Mouse (Mus musculus) left cerebral cortex, adult 18-20 months (tissue): ENCODE measurements around the gene Serpinb6a. TPM values are rescaled to one million over a fixed set of nuclear protein-coding genes. Genes with fewer than 3 reads are reported as not detected.

Experiments used
- DNase-seq, 2 experiments: peaks; one replicate each; pipeline ENCODE4 v3.0.0; 2021 to 2022; ENCODE audit warnings: low spot score in 2 of 2, mixed read lengths in 1 of 2
- long read RNA-seq, 2 experiments: library from polyadenylated mRNA; stranded (forward); transcript quantifications; one replicate each; pipeline ENCODE4 v2.0.0; 2021
- total RNA-seq, 2 experiments: library from RNA; stranded (reverse); gene quantifications; 2 replicates each; pipeline ENCODE4 v1.2.3; 2021

The Serpinb6a gene
- total RNA-seq, result 10 to 100 TPM; 39.4 to 40.8 TPM
- long read RNA-seq, experiment 1, transcript Serpinb6a-202 (7 exons, 1,547 nt), result major isoform, 16 of 34 reads
- long read RNA-seq, experiment 1, partial matches to known transcripts, result 8 of 34 reads
- long read RNA-seq, experiment 1, other reads (novel, unspliced or antisense), result 9 of 34 reads
- long read RNA-seq, experiment 2, transcript Serpinb6a-202 (7 exons, 1,547 nt), result major isoform, 5 of 19 reads
- long read RNA-seq, experiment 2, partial matches to known transcripts, result 3 of 19 reads
- long read RNA-seq, experiment 2, other reads (novel, unspliced or antisense), result 11 of 19 reads

DNA sequence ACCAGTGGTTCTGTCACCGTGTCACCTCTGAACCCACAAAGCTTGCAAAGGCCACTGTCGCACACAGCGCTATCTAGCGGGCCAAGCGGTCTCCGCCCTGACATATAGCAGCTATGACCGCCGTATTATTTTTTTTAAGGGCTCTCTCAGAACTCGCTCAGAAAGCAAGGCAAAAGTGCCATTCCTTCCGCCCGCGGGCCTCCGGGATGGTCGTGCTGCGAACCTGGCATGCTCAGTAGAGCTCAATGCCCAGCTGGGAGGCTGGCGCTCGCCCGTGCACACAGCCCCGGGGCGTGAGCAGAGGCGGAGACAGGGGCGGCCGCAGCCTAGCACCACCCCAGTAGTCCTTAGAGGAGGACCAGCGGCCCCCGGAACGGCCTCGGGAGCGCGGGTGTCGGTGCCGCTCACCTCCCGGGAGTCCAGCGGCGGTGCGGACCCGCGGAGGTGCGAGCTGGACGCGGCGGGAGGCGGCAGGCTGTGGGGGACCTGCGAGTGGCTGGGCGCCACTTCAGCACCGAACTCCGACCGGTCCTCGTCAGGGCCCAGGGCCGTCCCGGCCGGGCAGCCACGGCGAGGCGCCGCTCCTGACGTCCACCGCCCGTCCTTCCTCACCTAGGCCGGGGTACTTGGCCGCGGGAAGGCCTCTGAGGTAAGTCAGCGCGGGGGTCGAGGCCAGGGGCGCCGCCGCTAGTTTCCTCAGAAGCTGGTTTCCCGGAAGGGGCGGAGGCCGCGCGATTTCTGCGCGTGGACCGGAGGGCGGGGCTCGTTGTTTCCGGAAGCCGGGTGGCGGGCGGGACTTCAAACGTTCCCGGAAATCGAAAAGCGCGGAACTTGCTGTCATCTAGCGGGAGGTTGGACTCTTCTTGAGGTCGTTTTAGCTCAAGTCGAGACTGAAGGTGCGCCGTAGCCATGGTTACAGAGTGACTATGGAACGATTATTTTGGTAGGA lies at the start of gene Serpinb6a, which contains the start of gene Ripk1:
Gene Serpinb6a, minus strand, starts transcription at position 737 of the 949 bp plus-strand sequence.
Gene Ripk1, plus strand, starts transcription at position 306 of the 949 bp plus-strand sequence.
- peak; percentile 86 to 90 for DNase-seq

DNA sequence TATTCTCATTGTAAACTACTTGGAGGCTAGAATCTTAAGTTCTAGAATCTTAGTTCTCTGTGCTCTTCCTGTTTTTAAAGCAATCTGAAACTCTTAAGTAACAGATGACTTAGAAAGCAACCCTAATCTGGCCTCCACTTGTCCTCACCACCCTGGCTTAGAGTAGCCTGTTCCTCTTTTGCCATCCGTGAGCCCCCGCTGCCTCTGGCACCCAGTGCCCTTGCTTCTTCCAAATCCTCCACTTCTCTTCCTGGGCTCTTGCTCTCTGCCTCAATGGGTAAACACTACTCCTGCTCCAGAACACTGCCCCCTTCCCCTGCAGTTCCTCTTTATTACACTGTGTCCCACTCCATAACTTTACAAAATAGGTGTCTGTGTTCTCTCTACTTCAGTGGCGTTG lies 49.1 kb upstream of the Serpinb6a start:
- no peak for DNase-seq

DNA sequence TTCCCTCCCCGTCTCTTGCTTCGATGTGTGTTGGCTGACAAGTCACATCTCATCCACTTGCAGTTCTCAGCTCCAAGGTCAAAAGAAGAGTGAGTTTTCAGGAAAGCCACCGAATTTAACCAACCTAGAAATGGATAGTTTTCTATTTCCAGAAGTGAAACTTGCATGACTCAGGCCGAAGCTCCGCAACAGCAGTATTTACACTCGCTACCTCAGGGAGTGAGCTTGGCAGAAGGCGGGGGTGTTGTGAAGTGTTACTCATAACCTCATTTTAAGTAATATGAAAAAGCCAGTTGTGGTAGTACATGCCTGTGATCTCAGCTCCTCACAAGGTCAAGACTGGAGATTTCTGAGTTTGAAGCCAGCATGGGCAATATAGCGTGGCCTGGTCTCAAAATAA lies 47.9 kb upstream of the Serpinb6a start:
- peak; percentile 60 to 65 for DNase-seq

DNA sequence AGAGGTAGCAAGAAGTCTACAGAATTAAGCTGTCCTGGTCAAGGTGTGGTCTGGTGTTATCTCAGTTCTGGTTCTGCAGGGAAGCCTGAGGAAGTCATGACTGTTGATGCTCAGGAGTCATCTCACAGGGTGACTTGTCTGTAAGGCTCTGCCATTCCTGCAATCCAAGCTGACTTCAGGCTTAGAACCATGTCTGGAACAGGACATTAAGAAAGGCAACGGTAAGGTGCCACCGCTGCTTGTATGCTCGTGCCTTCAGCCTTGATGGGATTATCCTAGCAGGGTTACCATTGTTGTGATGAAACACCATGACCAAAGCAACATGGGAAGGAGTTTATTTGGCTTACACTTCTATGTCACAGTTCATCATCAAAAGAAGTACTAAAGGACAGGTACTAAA lies 44.9 kb upstream of the Serpinb6a start:
- DNase-seq, result no peak

DNA sequence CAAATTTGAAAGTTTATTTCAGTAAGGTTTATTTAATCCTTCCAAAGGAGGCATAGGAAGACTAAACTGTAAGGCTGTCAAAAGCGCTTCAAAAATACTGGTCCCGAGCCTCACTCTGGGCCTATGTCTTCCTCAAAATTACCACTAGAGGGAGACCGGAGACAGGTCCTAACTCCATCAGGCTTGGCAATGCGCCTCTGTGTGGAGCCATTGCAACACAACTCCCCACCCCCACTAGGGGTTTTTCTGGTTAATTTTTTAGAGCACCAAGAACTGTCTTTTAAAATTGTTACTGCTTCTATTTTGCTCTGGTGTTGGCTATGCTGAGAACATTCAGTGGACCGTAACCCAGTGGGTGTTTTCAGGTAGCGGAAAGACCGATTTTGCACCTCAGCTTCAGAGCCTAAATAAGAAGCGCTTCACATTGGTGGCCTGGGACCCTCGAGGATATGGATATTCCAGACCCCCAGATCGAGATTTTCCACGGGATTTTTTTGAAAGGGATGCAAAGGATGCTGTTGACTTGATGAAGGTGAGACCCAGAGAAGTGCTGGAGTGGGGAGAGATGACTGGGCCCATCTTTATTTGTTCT lies 43.9 kb upstream of the Serpinb6a start:
- DNase-seq, result peak; percentile 71 to 80

DNA sequence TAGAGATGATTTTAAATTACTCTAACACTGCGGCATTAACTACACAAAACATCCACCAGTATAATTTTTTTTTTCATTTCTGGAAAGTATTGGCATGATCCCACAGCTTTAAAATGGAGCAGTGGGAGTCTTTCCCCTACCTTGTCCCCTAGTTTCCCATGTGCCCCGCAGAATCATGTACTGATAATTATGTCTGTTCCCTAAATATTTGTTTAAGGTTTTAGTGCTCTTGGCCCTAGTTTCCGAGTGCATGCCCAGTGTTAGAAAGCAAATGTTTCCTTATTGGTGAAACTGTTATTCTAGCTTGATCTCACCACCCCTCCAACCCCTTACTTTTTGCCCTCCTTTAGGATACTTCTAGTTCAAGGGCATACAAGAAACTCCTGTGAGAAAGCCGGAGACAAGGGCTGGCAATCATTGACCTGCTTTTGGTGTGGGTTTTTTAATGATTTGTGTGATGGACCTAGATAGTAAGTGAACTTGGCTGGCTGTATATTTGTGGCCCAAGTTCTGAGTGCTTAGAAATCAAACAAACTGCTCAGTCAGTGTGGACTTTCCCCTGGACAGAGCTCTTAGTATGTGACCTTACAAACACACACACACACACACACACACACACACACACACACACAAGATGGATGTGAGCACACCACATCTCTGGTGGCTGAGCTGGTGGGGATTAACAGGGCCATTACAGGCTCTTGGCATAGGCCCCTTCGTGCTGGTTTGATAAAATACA lies 43.1 kb upstream of the Serpinb6a start:
- no peak for DNase-seq

DNA sequence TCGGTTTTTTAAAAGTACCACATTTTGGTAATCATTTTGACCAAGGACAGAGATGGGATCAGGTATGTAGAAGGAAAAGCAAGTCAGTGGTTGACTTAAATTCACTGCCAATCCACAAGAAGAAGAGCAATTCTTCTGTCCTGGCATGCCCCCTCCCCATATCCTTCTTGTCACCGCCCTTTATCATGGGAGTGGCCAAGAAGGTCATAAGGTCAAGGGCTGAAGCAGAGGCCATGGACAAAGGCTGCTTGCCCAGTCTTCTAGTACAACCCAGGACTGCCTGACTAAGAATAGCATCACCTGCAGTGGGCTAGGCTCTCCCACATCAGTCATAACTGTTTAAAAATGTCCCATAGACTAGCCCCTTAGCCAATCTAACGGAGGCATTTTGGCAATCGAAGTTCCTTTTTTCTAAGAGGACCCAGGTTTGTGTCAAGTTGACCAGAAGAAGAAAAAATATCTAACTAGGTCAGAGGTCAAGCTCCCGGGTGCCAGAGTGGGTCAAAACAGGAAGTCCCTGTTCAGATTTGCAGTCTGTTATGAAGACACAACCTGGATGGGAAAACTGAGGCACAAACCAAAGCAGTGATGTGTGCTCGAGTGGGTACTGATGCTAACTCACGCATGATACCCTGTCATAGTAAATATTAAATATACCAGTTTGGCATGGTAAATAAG lies 41.3 kb upstream of the Serpinb6a start:
- no peak for DNase-seq

DNA sequence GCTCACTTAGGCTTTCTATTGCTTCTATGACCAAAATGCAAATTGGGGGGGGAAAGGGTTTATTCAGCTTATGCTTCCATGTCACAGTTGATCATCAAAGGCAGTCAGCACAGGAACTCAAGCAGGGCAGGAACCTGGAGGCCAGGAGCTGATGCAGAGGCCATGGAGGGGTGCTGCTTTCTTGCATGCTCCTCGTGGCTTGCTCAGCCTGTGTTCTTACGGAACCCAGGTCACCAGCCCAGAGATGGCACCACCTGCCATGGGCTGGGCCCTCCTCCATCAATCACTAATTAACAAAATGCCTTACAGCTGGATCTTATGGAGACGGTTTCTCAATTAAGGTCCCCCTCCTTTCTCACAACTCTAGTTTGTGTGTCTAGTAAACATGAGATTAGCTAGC lies 37.5 kb upstream of the Serpinb6a start:
- DNase-seq, result no peak

DNA sequence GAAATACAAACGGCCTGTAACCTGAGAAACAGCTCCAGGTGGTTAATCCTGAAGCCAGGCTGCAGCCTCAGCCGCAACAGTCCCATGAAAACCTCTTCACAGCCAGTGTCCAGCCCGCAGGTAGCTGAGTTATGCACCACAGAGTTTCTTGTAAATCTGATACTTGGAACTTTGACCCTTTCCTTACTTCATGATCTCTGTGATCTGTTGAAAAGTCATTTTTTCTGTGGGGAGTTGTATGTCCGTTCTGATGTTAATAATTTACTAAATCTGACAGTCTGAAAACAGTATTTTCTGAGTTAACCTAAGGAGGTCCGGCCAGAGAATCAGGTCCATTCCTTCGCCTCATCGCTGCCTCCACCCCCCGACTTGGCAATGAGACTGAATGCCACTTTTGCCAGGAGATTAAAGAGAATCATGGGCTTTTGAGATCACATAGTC lies 36.3 kb upstream of the Serpinb6a start:
- DNase-seq, result no peak

DNA sequence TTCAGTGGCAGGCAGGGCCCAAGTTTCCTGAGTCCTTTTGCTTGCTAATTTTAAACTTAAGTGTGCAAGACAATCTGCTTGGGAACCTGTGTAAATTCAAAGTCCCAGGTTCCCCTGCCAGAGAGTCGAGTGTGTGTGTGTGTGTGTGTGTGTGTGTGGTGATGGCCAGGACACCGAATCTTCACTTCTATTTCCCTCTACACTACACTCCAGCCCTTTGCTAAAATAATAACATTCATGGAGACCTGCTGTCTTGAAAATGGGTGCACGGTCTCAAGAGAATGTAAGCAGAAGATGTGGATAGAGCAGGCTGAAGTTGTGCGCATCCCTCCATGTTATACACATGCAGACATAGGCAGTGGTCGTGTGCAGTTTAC lies 35.5 kb upstream of the Serpinb6a start:
- DNase-seq, result peak in 1 of 2 experiments; percentile 5

DNA sequence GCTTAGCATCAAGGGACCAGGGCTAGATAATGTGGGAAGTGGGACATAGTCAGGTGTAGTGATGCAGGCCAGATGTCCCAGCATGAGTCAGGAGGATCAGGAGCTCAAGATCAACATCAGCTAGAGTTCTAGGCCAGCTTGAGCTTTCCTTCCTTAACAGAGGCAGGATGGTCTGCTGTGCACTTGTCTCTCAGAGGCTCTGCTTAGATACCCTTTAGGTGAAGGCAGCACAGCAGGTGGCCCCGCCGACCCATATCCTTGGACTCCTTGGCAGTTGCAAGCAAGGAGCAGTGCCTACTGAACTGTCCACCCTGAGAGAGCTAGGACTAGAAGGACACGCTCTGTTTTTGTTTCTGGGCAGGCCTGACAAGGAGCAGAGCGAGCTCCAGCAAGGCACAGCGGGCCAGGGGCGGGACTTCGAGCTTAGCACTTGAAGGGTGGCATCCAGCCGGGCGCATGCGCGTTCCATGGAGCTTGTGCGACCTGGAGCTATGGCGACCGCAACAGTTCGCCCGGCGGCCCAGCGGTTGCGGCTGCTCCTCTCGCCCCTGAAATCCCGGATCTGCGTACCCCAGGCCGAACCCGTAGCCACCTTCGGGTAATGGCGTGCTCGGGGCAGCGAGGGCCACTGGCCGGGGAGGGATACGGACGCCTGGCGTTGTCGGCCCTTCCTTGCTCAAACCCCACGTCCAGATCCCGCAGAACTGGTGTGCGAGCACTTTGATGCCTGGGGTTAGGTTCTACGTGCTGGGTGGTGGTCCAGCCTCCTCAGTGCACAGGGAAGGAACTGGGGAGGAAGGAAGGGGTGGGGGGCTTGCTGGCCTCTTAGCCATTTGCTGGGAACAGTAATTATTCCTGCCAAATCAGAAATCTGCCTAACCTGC lies 34.8 kb upstream of the Serpinb6a start, which contains the start of gene Bphl:
Gene Bphl, plus strand, starts transcription at position 426 of the 884 bp plus-strand sequence.
- DNase-seq, result peak; percentile 91 to 95

DNA sequence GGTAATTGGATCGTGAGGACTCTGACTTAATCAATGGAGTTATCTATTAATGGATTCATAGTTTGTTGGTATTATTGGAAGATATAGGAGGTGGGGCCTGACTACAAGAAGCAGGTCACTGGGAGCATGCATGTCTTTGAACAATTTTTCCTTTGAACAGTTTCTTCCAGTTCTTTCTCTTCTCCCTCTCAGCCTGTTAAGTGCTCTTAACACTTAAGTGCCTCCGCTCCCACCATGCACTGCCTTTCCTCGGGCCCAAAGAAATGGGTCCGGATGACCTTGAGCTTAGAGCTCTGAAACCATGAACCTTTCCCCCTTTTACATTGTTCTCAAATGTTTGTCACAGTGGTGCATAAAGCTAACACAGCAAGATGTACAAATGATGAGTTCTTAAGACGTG lies 34.1 kb upstream of the Serpinb6a start:
- no peak for DNase-seq

DNA sequence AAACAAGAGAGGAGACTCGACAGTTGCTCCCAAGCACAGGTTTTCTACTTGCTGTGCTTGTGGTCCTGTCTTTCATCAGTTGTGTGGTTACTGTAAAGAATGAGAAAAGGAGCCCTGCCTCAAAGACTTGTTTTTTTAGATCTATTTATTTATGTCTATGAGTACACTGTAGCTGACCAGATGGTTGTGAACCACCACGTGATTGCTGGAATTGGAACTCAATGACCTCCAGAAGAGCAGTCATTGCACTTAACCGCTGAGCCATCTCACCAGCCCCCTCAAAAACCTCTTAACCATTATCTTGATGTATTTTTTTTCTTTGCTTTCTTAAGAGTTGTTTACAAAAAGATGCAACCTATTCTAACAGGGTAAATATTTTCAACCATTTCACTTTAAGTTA lies 32.8 kb upstream of the Serpinb6a start:
- DNase-seq, result no peak

DNA sequence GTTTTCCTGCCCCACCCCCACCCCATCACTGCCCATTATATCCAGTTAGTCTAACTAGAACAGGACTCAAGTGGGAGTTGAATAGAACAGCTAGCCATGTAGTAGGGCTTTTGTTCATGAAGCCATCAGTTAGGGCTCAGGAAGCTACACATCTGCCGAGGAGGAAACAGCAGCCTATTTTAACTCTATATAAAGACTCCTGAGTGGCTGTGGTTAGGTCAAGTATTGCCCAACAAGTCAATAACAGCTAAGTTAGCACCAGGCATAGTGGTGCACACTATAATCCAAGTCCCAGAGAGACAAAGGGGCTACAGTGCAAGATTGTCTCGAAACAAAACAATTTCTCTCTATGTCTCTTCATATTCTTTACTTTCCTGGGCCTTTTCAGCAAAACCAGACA lies 29.4 kb upstream of the Serpinb6a start:
- DNase-seq, result no peak

DNA sequence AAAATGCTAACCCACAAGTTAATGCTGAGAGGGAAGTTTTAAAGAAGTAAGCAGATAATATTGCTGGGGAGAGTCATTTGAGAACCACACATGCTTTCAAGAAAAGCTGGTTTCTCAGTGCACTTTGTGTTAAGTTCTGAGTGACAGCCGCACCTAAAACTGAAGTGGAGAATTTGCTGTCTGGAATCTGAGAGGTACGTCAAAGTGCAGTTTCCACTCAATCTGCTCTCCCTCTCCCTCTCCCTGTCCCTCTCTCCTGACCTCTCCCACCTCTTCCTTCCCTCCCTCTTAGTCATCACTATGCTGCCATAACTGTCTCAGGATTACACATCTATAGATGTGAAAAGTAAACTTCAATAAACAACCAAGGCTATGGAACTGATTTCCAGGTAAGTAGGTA lies 19.4 kb upstream of the Serpinb6a start:
- DNase-seq, result no peak

DNA sequence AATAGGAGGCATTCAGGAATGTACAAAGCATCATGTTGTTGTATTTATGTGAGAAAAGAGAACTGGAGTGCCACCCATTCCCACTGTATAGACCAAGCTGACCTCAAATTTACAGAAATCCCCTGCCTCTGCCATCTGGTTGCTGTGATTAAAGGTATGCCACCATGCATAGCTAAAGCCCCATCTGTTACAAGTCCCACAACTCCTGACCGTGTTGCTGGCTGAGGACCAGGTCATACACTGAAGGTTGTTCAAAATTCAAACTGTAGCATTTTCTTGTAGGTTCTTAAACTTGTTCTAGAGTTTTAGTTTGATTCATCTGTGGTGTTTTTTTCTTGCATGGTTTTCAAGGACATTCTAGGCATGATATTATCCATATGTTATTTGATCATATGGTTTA lies 15.9 kb upstream of the Serpinb6a start:
- no peak for DNase-seq

DNA sequence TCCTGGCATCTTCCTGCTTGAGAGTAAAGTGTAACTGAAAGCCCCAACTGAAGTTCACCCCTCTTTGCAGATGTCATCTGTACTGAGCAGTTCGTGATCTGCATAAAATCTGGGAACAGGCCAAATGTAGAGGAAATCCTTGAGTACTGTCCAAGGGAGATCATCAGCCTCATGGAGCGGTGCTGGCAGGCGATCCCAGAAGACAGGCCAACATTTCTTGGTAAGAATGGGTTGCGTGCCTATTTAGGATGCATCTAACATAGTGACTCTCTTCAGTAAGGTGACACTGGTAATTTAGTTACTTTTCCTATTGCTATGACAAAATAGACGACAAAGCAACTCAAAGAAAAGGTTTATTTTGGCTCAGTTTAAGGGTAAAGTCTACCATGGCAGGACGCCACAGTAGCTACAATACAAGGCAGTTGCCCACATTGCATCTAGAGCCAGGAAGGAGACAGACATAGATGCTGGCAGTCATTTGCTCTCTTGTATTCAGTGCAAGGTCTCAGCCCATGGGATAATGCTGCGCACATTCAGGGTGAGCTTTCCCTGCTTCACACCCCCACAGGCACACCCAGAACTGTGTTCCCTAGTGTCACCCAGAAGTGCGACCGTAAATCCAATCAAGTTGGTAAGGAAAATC lies 14.5 kb upstream of the Serpinb6a start:
- DNase-seq, result no peak

DNA sequence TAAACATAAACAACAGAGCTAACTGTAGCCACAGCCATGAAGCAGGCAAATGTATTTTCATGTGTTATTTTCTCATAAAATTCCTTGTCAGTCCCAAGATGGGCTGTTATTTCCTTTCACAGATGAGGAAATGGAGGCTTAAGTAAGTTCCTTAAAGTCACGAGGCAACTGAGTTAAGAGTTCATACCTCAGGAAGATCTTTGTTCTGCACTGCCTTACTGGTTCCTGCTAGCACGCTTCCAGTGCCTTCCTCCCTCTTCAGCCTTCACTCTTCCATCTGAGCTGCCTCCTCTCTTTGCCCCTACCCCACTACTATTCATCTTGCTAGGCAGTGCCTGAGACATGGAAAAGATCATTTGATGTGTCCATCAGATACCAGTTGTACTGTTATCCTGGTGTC lies 4.6 kb upstream of the Serpinb6a start:
- no peak for DNase-seq

DNA sequence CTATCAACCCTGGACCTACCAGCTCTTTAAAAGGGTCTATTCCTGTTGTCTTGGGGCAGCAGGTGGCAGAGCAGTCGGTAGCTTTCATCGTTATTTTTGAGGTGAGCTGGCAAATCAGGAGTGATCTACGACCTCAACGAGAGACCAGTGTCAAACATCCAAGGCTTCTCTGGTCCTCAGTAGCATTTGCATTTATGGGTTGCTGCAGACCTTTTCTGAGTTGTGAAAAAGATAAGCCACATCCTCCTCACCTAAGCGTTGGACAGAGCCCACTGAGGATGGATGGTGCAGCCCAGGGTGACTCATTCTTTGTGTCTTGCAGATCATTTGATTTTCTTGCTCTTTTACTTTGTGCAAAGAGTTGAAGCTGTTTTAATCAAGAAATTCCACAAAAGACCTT lies 464 bp upstream of the Serpinb6a start:
- DNase-seq, result peak in 1 of 2 experiments; percentile 3
